Mouse (Mus musculus) kidney, embryonic 15.5 days (tissue): Measurements from ENCODE around the gene Dennd1a. TPM values are rescaled to one million over a fixed set of nuclear protein-coding genes. Genes with fewer than 3 reads are reported as not detected.

Experiments used
- ATAC-seq: fragments of 200-750 bp; cut with Nextera tagmentation; replicated peaks from 2 replicates; pipeline ENCODE4 v1.8.0; 2017; ENCODE audit warnings: moderate TSS enrichment; ENCODE audit not compliant: low FRiP score
- H3K27ac ChIP-seq: fragments of 300-500 bp; sonication (generic); 2 replicates; pipeline ENCODE4 v1.5.1; 2015; ENCODE audit warnings: mild to moderate bottlenecking, inconsistent platforms
- H3K27me3 ChIP-seq: fragments of 300-500 bp; sonication (generic); 2 replicates; pipeline ENCODE4 v1.6.1; 2015; ENCODE audit warnings: inconsistent platforms
- H3K36me3 ChIP-seq: fragments of 300-500 bp; sonication (generic); 2 replicates; pipeline ENCODE4 v1.6.1; 2015; ENCODE audit warnings: inconsistent platforms
- H3K4me1 ChIP-seq: fragments of 300-500 bp; sonication (generic); 2 replicates; pipeline ENCODE4 v1.6.1; 2015; ENCODE audit warnings: inconsistent platforms
- H3K4me2 ChIP-seq: fragments of 300-500 bp; sonication (generic); 2 replicates; pipeline ENCODE4 v1.6.1; 2015; ENCODE audit warnings: moderate library complexity, mild to moderate bottlenecking, inconsistent platforms
- H3K4me3 ChIP-seq: fragments of 300-500 bp; sonication (generic); replicated peaks from 2 replicates; pipeline ENCODE4 v1.5.1; 2015; ENCODE audit warnings: mild to moderate bottlenecking, inconsistent platforms
- H3K9ac ChIP-seq: fragments of 300-500 bp; sonication (generic); 2 replicates; pipeline ENCODE4 v1.6.1; 2015; ENCODE audit warnings: mild to moderate bottlenecking, inconsistent platforms
- H3K9me3 ChIP-seq: fragments of 300-500 bp; sonication (generic); replicated peaks from 2 replicates; pipeline ENCODE4 v1.6.1; 2016; ENCODE audit warnings: inconsistent platforms
- WGBS: fragments of 180-500 bp; shearing (Covaris S2); methylation state at CpG from one replicate; pipeline ENCODE4 v1.1.7; 2015; ENCODE audit warnings: mixed read lengths; 5-methylcytosine and 5-hydroxymethylcytosine counted together
- polyA plus RNA-seq: library from polyadenylated mRNA; unstranded; fragments of >200 nt; fragmentation: Nextera tagmentation; extraction: Ambion mirVana; gene quantifications from 2 replicates; pipeline ENCODE4 v1.2.1, GENCODE M21; 2015

Gene Dennd1a
- 16.2 and 16.3 TPM in 2 replicates for polyA plus RNA-seq

GRCm38 (mm10) chr2:38286733-38287551 lies at the start of gene Dennd1a:
TSS of gene Dennd1a (minus strand) at chr2:38287390.
- peak; percentile 98 for ATAC-seq
- H3K4me2 ChIP-seq = peak within 1 kb of the TSS; percentile 68
- no peaks in the 10 kb centered on the region for H3K9me3 ChIP-seq
- H3K9ac ChIP-seq = peak within 1 kb of the TSS; percentile 89
- no peaks in the 10 kb centered on the region for H3K36me3 ChIP-seq
- peak within 1 kb of the TSS; percentile 89 for H3K4me3 ChIP-seq
- H3K27me3 ChIP-seq = no peaks in the 10 kb centered on the region
- WGBS = under 1% methylated on average over 81 of the region's 81 CpGs
- H3K4me1 ChIP-seq = peaks cover 7% of the 10 kb centered on the region
- peak within 1 kb of the TSS; percentile 92 for H3K27ac ChIP-seq

- Histone ChIP-seq H3K4me1 (peaks cover 17% of the 10 kb centered on the region), H3K9ac (no peak overlapping the region), H3K9me3 (no peaks in the 10 kb centered on the region), H3K4me3 (0 out of 2 replicates have a peak overlapping the region, but pooled peaks have one; percentile 7), H3K4me2 (peak overlapping the region; percentile 37), H3K27ac (no peak overlapping the region), H3K36me3 (no peaks in the 10 kb centered on the region), H3K27me3 (peaks cover 93% of the 10 kb centered on the region)
- ATAC-seq = no peak
- WGBS = under 1% methylated on average over 17 of the region's 17 CpGs
Measured at GRCm38 (mm10) chr2:38336606-38337005, 49.4 kb upstream of the Dennd1a start.

GRCm38 (mm10) chr2:38333586-38334119 lies 46.5 kb upstream of the Dennd1a start:
- Histone ChIP-seq H3K4me2 (no peak overlapping the region), H3K4me3 (no peak overlapping the region), H3K27ac (no peak overlapping the region), H3K36me3 (no peaks in the 10 kb centered on the region), H3K4me1 (peaks cover 5% of the 10 kb centered on the region), H3K9ac (no peak overlapping the region), H3K9me3 (no peaks in the 10 kb centered on the region), H3K27me3 (peaks cover 73% of the 10 kb centered on the region)
- no peak for ATAC-seq
- WGBS = 36% methylated on average over 7 of the region's 7 CpGs

- no peaks in the 10 kb centered on the region for H3K36me3 ChIP-seq
- no peaks in the 10 kb centered on the region for H3K9me3 ChIP-seq
- H3K4me1 ChIP-seq = no peaks in the 10 kb centered on the region
- no peak overlapping the region for H3K4me3 ChIP-seq
- H3K27me3 ChIP-seq = peaks cover 43% of the 10 kb centered on the region
- 53% methylated on average over 1 of the region's 1 CpGs for WGBS
- H3K4me2 ChIP-seq = no peak overlapping the region
- ATAC-seq = no peak
- H3K27ac ChIP-seq = no peak overlapping the region
- H3K9ac ChIP-seq = no peak overlapping the region
Measured at GRCm38 (mm10) chr2:38326671-38327070, 39.5 kb upstream of the Dennd1a start.

GRCm38 (mm10) chr2:38323380-38323779 lies 36.2 kb upstream of the Dennd1a start:
- ATAC-seq = no peak
- H3K9ac ChIP-seq = no peak overlapping the region
- no peak overlapping the region for H3K4me3 ChIP-seq
- no peak overlapping the region for H3K27ac ChIP-seq
- H3K4me2 ChIP-seq = no peak overlapping the region
- no peaks in the 10 kb centered on the region for H3K4me1 ChIP-seq
- no peaks in the 10 kb centered on the region for H3K36me3 ChIP-seq
- H3K9me3 ChIP-seq = no peaks in the 10 kb centered on the region
- H3K27me3 ChIP-seq = peaks cover 43% of the 10 kb centered on the region
- 61% methylated on average over 8 of the region's 8 CpGs for WGBS

- no peaks in the 10 kb centered on the region for H3K4me1 ChIP-seq
- H3K4me3 ChIP-seq = no peak overlapping the region
- no peak overlapping the region for H3K27ac ChIP-seq
- H3K9ac ChIP-seq = no peak overlapping the region
- peaks cover 37% of the 10 kb centered on the region for H3K27me3 ChIP-seq
- WGBS = 37% methylated on average over 4 of the region's 4 CpGs
- H3K4me2 ChIP-seq = no peak overlapping the region
- no peaks in the 10 kb centered on the region for H3K9me3 ChIP-seq
- no peaks in the 10 kb centered on the region for H3K36me3 ChIP-seq
- ATAC-seq = no peak
Measured at GRCm38 (mm10) chr2:38320911-38321310, 33.7 kb upstream of the Dennd1a start.

GRCm38 (mm10) chr2:38319086-38319485 lies 31.9 kb upstream of the Dennd1a start:
- Histone ChIP-seq H3K4me1 (no peaks in the 10 kb centered on the region), H3K9ac (no peak overlapping the region), H3K27me3 (peaks cover 36% of the 10 kb centered on the region), H3K4me3 (no peak overlapping the region), H3K36me3 (no peaks in the 10 kb centered on the region), H3K9me3 (no peaks in the 10 kb centered on the region), H3K4me2 (no peak overlapping the region), H3K27ac (no peak overlapping the region)
- no peak for ATAC-seq
- WGBS = 88% methylated on average over 11 of the region's 11 CpGs

- Histone ChIP-seq H3K36me3 (no peaks in the 10 kb centered on the region), H3K4me2 (no peak overlapping the region), H3K4me3 (no peak overlapping the region), H3K27me3 (peaks cover 21% of the 10 kb centered on the region), H3K27ac (no peak overlapping the region), H3K9ac (no peak overlapping the region), H3K9me3 (no peaks in the 10 kb centered on the region), H3K4me1 (no peaks in the 10 kb centered on the region)
- 63% methylated on average over 3 of the region's 3 CpGs for WGBS
- ATAC-seq = no peak
Measured at GRCm38 (mm10) chr2:38313399-38313798, 26.2 kb upstream of the Dennd1a start.

- no peak overlapping the region for H3K9ac ChIP-seq
- 61% methylated on average over 3 of the region's 3 CpGs for WGBS
- no peaks in the 10 kb centered on the region for H3K9me3 ChIP-seq
- H3K27ac ChIP-seq = no peak overlapping the region
- peaks cover 21% of the 10 kb centered on the region for H3K27me3 ChIP-seq
- ATAC-seq = no peak
- H3K4me2 ChIP-seq = no peak overlapping the region
- no peaks in the 10 kb centered on the region for H3K4me1 ChIP-seq
- H3K4me3 ChIP-seq = no peak overlapping the region
- no peaks in the 10 kb centered on the region for H3K36me3 ChIP-seq
Measured at GRCm38 (mm10) chr2:38312921-38313320, 25.7 kb upstream of the Dennd1a start.

- Histone ChIP-seq H3K27ac (no peak overlapping the region), H3K9me3 (no peaks in the 10 kb centered on the region), H3K9ac (no peak overlapping the region), H3K4me2 (no peak overlapping the region), H3K36me3 (no peaks in the 10 kb centered on the region), H3K4me3 (no peak overlapping the region), H3K4me1 (0 out of 2 replicates have a peak, but pooled peaks cover 2% of the 10 kb centered on the region), H3K27me3 (peaks cover 5% of the 10 kb centered on the region; the same call in 1 of the 2 replicates)
- no peak for ATAC-seq
- 81% methylated on average over 1 of the region's 1 CpGs for WGBS
Measured at GRCm38 (mm10) chr2:38305152-38305551, 18.0 kb upstream of the Dennd1a start.

- Histone ChIP-seq H3K36me3 (no peaks in the 10 kb centered on the region), H3K27me3 (peaks cover 10% of the 10 kb centered on the region; the same call in 1 of the 2 replicates), H3K9me3 (no peaks in the 10 kb centered on the region), H3K27ac (no peak overlapping the region), H3K9ac (no peak overlapping the region), H3K4me1 (0 out of 2 replicates have a peak, but pooled peaks cover 5% of the 10 kb centered on the region), H3K4me2 (no peak overlapping the region), H3K4me3 (no peak overlapping the region)
- WGBS = 63% methylated on average over 2 of the region's 2 CpGs
- no peak for ATAC-seq
Measured at GRCm38 (mm10) chr2:38300941-38301340, 13.8 kb upstream of the Dennd1a start.

- H3K27ac ChIP-seq = no peak overlapping the region
- H3K4me2 ChIP-seq = no peak overlapping the region
- 0 out of 2 replicates have a peak, but pooled peaks cover 5% of the 10 kb centered on the region for H3K4me1 ChIP-seq
- no peak overlapping the region for H3K9ac ChIP-seq
- WGBS = 88% methylated on average over 4 of the region's 4 CpGs
- 0 out of 2 replicates have a peak, but pooled peaks cover 5% of the 10 kb centered on the region for H3K27me3 ChIP-seq
- no peak for ATAC-seq
- no peak overlapping the region for H3K4me3 ChIP-seq
- no peaks in the 10 kb centered on the region for H3K9me3 ChIP-seq
- no peaks in the 10 kb centered on the region for H3K36me3 ChIP-seq
Measured at GRCm38 (mm10) chr2:38295939-38296338, 8.7 kb upstream of the Dennd1a start.
